Mouse (Mus musculus) heart, adult 11 months (tissue): ENCODE results near the gene Ptprh.
A peak's percentile ranks its signal among the peaks of the same experiment; 100 is the strongest.
"Not testable (repeated sequence)": the region's sequence is repeated elsewhere in the genome, so short reads cannot be mapped to it uniquely, and the experiment has no call there.

Source experiments
- DNase-seq: peaks from one replicate; pipeline ENCODE4 v3.0.0; 2022

Ptprh gene

DNA sequence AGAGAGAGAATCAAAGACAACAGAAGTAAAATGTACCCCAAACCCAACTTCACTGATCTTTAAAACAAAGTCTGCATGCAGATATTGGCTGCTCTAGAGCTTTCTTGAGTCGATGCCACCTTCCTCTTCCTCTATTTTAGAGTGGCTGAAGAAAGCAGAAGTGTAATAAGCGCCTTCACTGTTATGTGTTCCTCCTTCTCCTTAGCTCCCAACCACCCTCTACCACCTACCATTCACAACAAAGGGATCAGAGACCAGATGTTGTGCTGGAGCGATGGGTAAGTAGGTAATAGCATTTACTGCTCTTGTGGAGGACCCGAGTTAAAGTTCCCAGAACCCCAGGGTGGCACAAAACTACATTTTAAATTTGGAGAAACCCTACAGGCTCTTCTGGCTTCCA is 6.8 kb downstream of the Ptprh start:
- DNase-seq = peak; percentile 79

DNA sequence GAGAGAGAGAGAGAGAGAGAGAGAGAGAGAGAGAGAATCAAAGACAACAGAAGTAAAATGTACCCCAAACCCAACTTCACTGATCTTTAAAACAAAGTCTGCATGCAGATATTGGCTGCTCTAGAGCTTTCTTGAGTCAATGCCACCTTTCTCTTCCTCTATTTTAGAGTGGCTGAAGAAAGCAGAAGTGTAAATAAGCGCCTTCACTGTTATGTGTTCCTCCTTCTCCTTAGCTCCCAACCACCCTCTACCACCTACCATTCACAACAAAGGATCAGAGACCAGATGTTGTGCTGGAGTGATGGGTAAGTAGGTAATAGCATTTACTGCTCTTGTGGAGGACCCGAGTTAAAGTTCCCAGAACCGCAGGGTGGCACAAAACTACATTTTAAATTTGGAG is 22.4 kb downstream of the Ptprh start:
- DNase-seq = not testable (repeated sequence)

DNA sequence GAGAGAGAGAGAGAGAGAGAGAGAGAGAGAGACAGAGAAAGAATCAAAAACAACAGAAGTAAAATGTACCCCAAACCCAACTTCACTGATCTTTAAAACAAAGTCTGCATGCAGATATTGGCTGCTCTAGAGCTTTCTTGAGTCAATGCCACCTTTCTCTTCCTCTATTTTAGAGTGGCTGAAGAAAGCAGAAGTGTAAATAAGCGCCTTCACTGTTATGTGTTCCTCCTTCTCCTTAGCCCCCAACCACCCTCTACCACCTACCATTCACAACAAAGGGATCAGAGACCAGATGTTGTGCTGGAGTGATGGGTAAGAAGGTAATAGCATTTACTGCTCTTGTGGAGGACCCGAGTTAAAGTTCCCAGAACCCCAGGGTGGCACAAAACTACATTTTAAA is 31.5 kb downstream of the Ptprh start:
- not testable (repeated sequence) for DNase-seq

DNA sequence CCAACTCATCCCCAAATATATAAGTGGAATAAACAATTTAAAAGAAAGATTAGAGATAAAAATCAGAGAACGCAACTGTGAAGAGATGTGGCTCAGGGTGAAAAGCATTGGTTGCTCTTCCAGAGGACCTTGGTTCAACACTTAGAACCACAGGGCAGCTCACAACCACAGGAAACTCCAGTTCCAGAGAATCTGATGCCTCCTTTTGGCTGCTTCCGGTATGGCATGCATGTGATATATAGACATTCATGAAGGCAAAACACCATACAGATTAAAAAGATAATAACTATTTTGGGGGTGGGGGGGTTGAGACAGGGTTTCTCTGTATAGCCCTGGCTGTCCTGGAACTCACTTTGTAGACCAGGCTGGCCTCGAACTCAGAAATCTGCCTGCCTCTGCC is 41.2 kb downstream of the Ptprh start:
- peak; percentile 28 for DNase-seq

DNA sequence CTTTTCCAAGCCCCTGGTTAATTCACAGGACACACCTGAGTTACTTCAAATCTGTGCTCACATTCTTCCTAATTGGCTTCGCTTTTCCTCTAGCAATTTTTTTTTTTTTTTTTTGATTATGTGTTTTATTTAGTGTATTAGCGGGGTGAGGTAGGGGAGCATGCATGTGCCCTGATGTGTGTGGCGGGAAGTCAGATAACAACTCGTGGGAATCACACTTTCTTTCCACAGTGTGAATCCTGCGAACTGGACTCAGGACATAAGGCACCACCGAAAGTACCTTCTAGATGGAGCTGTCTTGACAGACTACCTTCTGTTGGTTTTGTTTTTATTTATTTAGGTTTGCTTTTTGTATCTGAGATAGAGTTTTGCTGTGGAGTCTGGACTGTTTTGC is 46.7 kb downstream of the Ptprh start:
- peak; percentile 44 for DNase-seq

DNA sequence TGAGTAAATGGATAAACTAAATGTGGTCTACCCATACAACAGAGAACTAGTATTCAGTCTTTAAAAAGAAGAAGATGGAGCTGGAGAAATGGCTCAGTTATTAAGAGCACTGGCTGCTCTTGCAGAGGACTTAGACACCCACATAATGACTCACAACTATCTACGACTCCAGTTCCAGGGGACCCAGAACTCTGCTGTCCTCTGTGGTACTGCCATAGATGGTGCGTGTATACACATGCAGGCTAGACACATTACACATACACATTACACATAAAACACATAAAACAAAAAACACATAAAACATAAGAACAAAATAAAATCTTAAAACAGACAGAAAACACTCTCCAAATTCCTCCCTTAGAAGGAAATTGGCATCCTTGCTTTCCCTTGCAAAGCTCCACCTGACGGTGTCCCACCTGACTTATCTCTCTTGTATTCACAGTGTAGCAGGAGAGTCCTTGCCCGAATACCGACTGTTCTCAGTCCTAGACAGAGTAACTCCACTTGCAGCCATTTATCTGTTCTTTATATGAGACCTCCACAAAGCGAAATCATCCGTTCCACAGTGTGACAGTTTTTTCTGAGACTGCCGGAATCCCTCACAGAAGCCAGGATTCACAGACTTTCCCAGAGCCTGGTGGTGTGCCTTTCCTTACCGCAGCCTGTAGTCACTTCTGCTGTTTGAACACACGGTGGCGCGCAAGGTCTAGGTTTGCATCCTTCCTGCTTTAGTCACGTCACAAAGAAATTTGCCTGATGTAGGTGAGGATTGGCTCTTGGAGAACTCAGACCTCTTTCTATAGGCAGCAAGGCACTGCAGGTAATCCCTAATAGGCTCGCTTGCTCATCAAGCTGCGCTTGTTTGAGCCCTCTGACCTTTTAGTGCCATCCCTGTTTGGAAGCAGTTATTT is 47.3 kb downstream of the Ptprh start:
- peak; percentile 92 for DNase-seq

DNA sequence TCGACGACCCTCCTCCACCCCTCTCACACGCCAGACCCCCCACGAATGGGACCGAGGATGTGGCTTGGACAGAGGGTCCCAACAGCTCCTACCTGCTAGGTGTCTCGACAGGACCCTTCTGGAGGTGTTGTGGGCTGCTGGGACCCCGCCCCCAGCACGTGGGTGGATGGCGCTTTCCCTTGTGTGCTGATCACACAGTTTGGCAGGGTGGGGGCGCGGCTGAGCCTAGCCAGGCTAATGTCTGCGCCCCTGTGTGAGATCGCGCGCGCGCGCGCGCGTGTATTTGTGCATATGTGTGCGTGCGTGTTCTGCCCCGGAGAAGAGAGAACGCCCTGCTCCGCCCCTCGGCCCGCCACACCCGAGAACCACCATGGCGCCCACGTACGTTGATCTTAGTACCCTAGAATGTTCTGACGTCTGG is 56.6 kb downstream of the Ptprh start, which contains the start of gene Syt5:
Gene Syt5, minus strand, starts transcription at position 321 of the 421 bp plus-strand sequence.
- DNase-seq = peak; percentile 87

DNA sequence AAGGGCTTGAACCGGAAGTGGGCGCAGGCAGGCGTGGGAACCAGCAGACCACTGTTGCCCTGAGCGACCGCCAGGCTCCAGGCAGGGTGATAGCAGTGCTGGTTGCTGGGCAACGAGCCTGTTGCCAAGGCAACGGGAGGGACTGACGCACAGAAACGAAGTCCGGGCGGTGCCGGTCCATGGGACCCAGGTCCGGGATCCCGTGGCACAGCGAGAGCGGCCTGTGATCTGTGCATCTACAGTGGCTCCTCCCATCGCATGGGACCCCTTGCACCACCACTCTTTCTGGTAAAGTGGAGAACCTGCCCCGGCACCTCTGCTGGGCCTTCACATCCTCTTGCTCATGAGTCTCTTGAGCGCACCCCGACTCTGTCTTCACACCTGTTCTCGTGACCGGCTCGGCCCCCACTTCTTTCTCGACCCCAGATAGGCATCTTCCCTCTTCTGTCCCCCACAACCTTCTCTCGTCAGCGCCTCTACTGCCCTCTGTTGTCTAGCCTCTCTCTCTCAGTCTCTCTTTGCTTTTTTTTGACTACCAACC is 57.2 kb downstream of the Ptprh start:
- peak; percentile 96 for DNase-seq

DNA sequence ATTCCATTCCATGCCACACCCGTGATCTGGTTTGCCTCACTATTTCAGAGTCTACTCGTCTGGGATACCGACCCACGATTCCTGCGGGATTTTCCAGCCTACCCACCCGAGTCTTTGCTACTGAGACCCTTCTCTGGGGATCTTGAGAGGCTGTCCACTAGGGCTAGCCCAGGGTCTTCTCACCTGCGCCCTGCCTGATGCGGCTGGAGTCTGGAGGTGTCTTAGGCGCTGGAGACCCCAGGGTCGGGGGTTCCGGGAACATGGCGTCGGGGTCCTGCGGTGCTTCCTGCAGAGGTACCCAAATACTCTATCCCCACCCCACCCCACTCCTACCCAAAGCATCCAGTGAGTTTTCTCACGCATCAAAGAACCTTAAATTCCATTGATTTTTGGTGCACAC is 57.8 kb downstream of the Ptprh start:
- DNase-seq = peak; percentile 86

DNA sequence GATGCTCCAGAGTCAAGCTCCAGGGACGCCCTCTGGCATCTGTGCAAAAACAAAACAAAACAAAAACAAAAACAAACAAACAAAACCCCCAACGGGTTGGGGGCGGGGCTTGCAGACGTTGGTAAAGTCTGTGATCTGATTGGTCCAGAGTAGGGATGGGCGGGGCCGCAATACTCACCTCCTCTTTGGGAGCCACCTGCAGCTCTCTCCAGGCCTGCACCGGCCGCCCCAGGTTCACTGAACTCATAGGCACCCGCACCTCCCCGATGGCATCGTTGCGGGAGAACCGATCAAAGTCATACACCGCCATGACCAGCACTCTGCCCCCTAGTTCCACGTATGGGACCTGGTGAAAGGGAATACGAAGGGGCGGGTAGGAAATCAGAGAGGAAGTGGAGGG is 61.8 kb downstream of the Ptprh start:
- no peak for DNase-seq

DNA sequence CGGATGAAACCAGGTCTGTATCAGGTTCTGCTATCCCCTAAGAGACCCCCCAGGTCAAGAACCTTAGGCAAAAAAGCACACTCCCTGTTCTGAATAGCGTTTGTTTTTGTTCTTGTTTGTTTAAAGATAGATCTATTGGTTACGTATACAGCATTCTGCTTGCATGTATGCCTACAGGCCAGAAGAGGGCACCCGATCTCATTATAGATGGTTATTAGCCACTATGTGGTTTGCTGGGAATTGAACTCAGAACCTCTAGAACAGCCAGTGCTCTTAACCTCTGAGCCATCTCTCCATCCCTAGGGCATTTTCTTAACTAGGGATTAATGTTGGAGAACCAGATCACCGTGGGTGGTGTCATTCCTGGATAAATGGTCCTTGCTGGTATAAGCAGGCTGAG is 62.5 kb downstream of the Ptprh start:
- no peak for DNase-seq

DNA sequence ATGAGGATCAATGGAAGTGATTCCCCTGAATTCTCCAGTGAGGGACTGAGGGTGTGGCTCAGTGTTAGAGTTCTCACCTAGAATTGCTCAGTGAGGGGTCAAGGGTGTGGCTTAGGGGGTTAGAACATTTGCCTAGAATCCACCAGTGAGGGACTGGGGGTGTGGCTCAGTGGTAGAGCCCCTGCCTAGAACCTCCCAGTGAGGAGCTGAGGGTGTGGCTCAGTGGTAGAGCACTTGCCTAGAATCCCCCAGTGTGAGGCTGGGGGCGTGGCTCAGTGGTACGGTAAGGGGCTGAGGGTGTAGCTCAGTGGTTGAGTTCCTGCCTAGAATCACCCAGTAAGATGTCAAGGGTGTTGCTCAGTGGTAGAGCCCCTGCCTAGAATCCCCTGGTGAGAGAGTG is 64.8 kb downstream of the Ptprh start:
- peak; percentile 79 for DNase-seq

DNA sequence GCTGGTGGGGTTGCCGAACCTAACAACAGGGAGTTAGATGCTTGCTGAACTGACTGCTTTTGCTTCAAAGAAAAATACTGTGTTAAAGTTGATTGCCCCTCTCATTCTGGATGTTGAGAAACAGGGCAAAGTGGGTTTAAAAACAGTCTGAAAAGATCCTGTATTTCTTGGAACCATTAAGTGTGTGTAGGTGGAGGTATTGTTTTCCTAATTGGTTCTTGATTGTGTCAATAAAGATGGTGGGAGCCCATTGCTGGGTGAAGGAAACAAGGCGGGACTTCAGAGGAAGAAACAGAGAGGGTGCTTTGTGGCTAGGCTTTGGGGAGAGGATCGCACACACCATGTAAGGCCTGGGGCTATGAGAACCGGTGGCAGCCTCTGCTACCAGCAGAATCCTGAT is 66.7 kb downstream of the Ptprh start:
- no peak for DNase-seq

DNA sequence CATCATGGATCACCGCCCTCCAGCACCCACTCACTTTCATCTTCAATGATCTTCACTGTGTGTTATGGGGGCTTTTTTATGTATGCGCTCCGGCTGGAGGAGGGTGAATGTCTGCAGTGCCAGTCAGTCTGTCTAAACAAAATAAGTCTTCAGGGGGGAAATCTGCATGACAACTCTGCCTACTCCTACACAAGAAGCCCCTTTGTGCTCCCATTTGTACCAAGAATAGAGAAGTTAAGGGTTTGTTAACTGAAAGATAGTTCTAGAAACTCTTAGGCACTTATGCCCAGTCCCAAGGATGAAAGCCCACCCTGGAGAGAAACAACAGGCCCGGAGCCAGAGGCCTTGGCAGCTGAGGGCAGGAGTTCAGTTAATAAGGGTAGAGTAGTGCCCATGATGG is 67.5 kb downstream of the Ptprh start:
- DNase-seq = no peak

DNA sequence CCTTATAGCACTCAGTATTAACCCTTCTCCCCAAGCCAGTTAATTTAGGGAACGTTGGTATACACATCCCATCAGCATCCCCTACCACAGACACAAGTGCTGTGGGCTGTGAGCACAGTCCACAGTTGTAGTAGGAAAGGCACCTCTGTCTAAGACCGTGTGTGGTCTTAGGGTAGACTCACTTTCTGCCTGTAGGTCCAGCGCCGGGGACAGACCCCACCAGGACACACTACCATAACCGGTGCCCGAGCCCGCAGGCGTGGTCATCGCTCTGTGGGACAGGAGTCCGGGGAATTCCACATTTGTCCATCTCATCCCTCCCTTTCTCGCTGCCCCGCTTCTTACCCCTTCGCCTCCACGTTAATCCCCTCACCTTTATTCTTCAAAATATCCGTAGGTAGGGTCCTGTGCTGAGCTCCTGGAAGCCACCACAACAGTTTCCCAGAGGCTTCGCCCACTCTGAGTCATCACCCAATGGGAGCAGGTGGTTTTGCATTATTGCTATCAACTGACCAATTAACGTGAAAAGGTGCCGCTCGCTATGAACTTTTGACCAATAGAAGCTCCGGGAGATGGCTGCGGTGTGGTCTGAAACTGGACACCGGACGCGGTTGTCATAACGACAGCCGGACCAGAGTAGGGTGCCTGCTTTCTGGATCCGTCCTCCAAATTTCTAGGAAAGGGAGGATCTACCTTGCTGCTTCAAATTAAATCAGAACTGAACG is 71.7 kb downstream of the Ptprh start, which contains the start of gene Dnaaf3:
Gene Dnaaf3, minus strand, starts transcription at position 449 of the 725 bp plus-strand sequence.
- DNase-seq = peak; percentile 98

DNA sequence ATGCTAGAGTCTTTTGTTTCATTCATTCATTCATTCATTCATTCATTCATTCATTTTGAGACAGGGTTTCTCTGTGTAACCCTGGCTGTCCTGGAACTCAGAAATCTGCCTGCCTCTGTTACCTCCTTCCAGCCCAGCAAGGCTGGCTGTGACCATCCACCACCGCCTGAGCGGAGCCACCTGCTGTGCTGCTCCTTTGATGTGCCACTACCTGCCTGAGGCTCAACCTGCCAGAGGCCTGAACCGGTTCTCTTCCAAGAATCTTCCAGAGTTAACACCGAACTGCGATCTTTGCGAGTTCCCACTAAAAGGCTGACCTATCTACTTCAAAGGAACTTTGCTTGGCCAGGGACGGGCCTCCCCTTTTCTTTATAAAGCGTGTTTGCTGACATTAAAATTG is 73.7 kb downstream of the Ptprh start:
- DNase-seq = not testable (repeated sequence)

DNA sequence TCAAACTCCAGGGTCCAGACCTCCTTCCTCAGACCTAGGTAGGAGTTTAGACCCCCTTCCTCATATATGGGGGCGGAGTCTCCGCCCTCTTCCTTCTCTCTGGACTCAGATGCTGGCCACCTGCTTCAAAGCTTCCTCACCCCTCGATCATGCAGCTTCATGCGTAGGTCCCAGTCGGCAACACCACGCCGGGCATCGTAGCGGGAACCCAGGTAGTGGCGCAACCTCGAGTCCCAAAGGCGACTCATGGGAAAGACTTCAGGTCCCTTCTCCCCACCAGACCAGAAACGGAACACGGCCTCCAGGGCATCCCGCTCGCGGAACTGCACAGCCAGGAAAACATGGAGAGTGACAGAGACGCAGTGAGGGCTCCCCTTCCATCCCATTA is 76.5 kb downstream of the Ptprh start:
- peak; percentile 91 for DNase-seq

DNA sequence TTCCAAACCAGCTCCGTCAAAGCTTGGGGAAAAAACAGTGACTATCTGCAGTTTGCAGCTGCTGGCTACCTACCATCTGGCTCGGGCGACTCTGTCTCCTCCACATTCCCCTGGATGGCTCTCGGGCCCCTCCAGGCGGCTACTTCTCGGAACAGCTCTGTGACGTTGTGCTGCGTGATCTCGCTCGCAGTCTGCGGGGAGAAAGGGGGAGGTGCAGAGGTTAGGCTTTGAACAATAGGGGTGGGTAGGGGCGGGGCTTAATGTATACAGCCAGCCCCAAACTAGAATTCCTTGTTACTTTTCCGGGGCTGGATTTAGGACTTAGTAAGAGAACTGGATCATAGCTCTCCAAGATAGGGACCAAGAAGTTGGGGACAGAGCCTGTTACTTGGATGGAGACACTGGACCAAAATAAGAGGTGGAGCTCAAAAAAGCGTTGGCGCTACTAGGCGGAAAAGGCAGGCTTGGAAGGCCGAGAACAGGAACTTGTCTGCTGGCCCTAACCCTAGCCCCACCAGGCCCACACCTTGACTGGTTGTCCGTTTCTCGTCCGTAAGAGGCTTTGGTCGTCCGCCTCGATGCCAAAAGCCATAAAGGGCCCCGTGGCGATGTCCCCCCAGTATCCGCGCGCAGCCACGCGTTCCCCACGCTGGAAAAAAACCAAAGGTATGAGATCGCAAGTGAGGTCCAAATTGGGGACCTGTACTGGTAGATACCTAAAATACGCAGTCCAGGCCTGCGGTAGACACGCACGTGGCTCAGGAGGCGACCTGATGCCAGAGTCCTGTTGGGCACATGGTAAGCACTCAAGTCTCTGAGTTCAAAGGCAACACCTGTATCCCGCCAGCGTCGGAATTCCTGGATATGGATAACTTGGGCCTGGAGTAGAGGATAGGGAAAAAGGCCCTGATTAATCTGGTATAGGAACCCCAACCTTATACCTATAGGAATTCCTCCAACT is 77.2 kb downstream of the Ptprh start:
- DNase-seq = peak; percentile 99

DNA sequence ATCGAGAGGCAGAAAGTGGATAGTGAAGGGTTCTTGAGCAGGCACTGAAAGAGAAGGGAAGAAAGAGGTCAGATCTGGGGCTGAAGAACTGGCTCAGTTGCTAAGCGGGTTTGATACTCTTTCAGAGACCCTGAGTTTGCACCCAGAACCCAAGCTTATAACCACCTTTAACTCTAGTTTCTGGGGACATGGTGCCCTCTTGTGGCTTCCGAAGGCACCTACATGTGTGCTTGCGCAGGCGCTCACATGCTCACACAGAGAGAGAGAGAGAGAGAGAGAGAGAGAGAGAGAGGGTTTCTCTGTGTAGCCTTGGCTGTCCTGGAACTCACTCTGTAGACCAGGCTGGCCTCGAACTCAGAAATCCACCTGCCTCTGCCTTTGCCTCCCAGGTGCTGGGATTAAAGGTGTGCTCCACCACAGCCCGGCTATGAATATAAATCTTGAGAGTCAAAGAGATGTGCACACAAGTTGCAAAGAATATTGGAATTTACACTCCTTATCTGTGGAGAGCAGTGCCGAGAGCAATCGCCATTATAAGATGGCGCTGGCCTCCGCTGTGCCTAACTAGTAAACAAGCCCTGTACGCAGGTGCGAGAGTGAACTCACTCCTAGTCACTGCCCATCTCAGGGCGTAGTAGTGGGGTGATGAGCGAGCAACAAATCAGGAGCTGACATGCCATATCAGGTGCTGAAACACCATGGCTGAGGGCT is 79.5 kb downstream of the Ptprh start, which contains the start of gene Tnni3:
Gene Tnni3, minus strand, starts transcription at position 18 of the 711 bp plus-strand sequence.
- DNase-seq = peak; percentile 91

DNA sequence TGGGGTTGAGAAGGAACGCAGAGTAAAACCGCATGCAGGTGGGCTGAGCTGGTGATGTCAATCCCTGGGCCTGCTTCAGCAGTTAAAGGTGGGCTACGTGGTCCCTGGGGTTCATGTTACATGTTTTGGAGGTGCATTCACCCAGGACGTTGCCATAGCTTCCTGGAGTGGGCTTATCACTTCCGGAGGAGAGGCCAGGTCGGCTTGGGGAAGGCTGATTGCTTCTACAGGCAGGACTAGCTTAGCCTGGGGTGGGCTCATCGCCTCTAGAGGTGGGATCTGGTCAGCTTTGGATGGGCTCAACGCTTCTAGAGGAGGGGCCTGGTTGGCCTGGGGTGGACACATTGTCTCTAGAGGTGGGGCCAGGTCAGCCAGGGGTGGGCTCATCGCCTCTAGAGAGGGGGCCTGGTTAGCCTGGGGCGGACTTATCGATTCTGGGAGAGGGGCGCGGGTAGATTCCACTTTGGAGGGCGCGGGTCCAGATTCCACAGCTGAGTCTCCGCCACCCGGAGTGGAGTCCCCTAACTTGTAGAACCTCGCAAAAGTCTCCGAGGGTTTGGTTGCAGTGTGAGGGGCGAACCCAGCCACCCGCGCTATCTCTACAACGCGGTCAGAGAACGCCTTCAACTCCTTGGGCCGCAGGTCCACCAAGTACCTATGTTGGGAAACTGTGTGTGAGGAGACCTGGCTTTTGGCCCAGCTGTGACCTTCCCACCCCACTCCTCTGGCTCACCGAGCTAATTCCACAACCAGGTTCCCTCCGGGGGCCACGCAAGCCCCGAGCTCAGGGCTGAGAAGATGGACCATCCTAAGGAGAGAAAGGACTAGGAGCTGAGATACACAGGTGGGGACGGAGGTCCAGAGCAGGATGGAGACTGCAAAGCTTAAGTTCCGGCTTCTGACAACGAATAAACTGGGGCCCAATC is 80.4 kb downstream of the Ptprh start:
- peak; percentile 95 for DNase-seq

DNA sequence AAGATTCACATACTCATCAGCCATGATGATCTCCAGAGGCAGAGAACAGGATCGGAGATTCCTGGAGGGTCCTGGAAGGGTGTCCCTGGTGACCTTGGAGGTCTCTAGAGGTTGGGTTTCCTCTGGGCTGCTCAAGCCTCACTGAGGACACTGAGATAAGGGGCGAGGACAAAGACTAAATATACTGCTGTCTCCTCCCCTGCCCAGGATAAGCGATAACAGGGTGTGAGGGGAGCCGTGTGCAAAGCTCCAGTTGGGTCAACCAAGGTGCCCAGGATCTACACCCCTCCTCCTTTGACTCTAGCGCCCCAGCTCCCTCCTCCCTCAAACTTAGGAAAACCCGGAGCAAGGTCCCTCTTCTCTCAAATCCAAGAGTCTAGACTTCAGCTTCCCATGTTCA is 81.5 kb downstream of the Ptprh start:
- DNase-seq = peak; percentile 98
